Mouse (Mus musculus) hindbrain, embryonic 16.5 days (tissue): ENCODE results near the gene Ets2. TPM values are rescaled to one million over a fixed set of nuclear protein-coding genes. Genes with fewer than 3 reads are reported as not detected.
A peak's percentile ranks its signal among the peaks of the same experiment; 100 is the strongest.
"Not testable (repeated sequence)": the region's sequence is repeated elsewhere in the genome, so short reads cannot be mapped to it uniquely, and the experiment has no call there.

Experiments used
- ATAC-seq: fragments of 200-750 bp; cut with Nextera tagmentation; 2 replicates; pipeline ENCODE4 v1.8.0; 2017; ENCODE audit warnings: moderate TSS enrichment, moderate library complexity
- H3K27ac ChIP-seq: fragments of 300-500 bp; sonication (generic); 2 replicates; pipeline ENCODE4 v1.5.1; 2014; ENCODE audit warnings: low read depth, mild to moderate bottlenecking, control low read depth, low read length, moderate library complexity
- H3K27me3 ChIP-seq: fragments of 300-500 bp; sonication (generic); replicated peaks from 2 replicates; pipeline ENCODE4 v1.6.1; 2014; ENCODE audit warnings: low read length; ENCODE audit not compliant: control insufficient read depth, insufficient read depth
- H3K36me3 ChIP-seq: fragments of 300-500 bp; sonication (generic); 2 replicates; pipeline ENCODE4 v1.6.1; 2014; ENCODE audit warnings: mild to moderate bottlenecking, low read length, moderate library complexity, mixed read lengths; ENCODE audit not compliant: control insufficient read depth, insufficient read depth
- H3K4me1 ChIP-seq: fragments of 300-500 bp; sonication (generic); 2 replicates; pipeline ENCODE4 v1.6.1; 2014; ENCODE audit warnings: low read depth, low read length; ENCODE audit not compliant: control insufficient read depth, insufficient read depth
- H3K4me2 ChIP-seq: fragments of 300-500 bp; sonication (generic); 2 replicates; pipeline ENCODE4 v1.6.1; 2014; ENCODE audit warnings: mild to moderate bottlenecking, low read length, control low read depth, moderate library complexity
- H3K4me3 ChIP-seq: fragments of 300-500 bp; sonication (generic); 2 replicates; pipeline ENCODE4 v1.5.1; 2014; ENCODE audit warnings: mild to moderate bottlenecking, low read length, control low read depth, moderate library complexity
- H3K9ac ChIP-seq: fragments of 300-500 bp; sonication (generic); 2 replicates; pipeline ENCODE4 v1.6.1; 2014; ENCODE audit warnings: low read depth, mild to moderate bottlenecking, control low read depth, low read length, moderate library complexity
- H3K9me3 ChIP-seq: fragments of 300-500 bp; sonication (generic); 2 replicates; pipeline ENCODE4 v1.6.1; 2014; ENCODE audit warnings: mild to moderate bottlenecking, low read length, moderate library complexity; ENCODE audit not compliant: control insufficient read depth
- WGBS: fragments of 180-500 bp; shearing (Covaris S2); extraction: QIAGEN DNeasy Blood & Tissue Kit; methylation state at CpG from one replicate; pipeline ENCODE4 v1.1.7; 2014; 5-methylcytosine and 5-hydroxymethylcytosine counted together
- polyA plus RNA-seq: library from polyadenylated mRNA; unstranded; fragments of >200 nt; fragmentation: Nextera tagmentation; extraction: Ambion mirVana; gene quantifications from 2 replicates; pipeline ENCODE4 v1.2.1, GENCODE M21; 2015

Ets2 gene
- polyA plus RNA-seq, 1 experiment from 2014 or later: 23.1 TPM

DNA sequence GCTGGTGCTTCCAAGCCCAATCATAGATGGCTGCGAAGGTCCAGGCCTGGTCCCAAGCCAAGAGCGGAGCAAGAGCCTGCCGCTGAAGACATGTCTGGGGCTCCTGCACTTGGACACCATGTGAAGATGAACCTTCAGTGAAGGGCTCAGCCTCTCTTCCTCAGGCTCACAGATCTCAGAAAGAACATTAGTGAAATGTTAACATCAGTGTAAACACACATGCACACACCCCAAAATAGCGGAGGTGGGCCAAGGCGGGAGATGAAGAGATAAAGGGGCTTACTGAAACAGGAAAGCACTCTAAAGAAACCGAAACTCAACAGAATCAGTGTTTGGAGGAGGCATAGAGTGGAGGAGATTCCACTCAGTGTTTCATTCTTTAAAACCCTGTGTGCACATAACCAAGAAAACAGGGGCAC lies 48.3 kb downstream of the Ets2 start:
- ATAC-seq: no peak
- 92% methylated on average over 6 of the region's 6 CpGs for whole genome bisulfite sequencing
- Histone ChIP-seq H3K27me3 (no peaks in the 10 kb centered on the region), H3K9me3 (no peaks in the 10 kb centered on the region), H3K27ac (no peak overlapping the region), H3K4me1 (0 out of 2 replicates have a peak, but pooled peaks cover 2% of the 10 kb centered on the region), H3K4me2 (no peak overlapping the region), H3K36me3 (no peaks in the 10 kb centered on the region), H3K9ac (no peak overlapping the region), H3K4me3 (no peak overlapping the region)

DNA sequence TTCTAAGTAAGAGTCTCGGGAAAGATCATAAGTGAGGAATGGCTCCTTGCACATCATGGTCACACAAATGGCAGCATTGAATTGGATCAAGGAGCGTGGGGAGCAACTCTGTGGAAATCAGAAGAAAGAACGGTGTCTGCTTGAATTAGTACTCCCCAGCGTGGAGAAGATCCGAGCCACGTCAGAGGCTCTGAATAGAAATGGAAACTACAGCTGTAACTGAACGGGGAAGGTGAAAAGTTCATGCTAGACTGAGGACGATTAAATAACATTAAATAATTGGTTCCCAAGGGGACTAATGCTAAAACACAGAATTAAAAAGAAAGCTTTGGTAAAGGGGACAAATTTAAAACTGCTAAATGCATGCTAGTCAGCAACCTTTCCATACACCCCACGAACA lies 50.6 kb downstream of the Ets2 start:
- 64% methylated on average over 9 of the region's 9 CpGs for WGBS
- H3K4me2 ChIP-seq: no peak overlapping the region
- ATAC-seq: no peak
- H3K9me3 ChIP-seq: no peaks in the 10 kb centered on the region
- no peak overlapping the region for H3K27ac ChIP-seq
- H3K9ac ChIP-seq: no peak overlapping the region
- no peaks in the 10 kb centered on the region for H3K27me3 ChIP-seq
- H3K4me1 ChIP-seq: 0 out of 2 replicates have a peak, but pooled peaks cover 2% of the 10 kb centered on the region
- no peaks in the 10 kb centered on the region for H3K36me3 ChIP-seq
- H3K4me3 ChIP-seq: no peak overlapping the region

DNA sequence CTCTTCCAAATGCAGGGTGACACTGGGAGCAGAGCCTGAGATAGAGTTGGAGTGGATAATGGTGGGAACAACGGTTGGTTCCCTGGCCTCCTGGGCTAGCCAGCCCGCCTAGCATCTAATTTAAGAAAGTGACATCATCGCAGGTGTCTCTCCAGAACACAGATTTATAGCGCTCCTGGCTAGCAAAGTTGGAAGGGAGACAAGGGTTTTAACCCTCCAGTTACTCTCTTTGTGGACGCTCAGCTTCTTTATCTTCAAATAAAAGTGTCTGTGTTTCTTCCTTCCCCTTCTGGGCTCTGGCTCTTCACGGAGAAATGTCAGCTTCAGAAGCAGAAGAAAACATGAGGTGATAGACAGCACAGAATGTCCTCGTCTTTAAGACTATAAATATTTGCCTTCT lies 51.4 kb downstream of the Ets2 start:
- Histone ChIP-seq H3K9me3 (no peaks in the 10 kb centered on the region), H3K27me3 (no peaks in the 10 kb centered on the region), H3K4me2 (no peak overlapping the region), H3K4me3 (no peak overlapping the region), H3K27ac (no peak overlapping the region), H3K9ac (no peak overlapping the region), H3K4me1 (0 out of 2 replicates have a peak, but pooled peaks cover 2% of the 10 kb centered on the region), H3K36me3 (no peaks in the 10 kb centered on the region)
- WGBS: 79% methylated on average over 7 of the region's 7 CpGs
- ATAC-seq: no peak

DNA sequence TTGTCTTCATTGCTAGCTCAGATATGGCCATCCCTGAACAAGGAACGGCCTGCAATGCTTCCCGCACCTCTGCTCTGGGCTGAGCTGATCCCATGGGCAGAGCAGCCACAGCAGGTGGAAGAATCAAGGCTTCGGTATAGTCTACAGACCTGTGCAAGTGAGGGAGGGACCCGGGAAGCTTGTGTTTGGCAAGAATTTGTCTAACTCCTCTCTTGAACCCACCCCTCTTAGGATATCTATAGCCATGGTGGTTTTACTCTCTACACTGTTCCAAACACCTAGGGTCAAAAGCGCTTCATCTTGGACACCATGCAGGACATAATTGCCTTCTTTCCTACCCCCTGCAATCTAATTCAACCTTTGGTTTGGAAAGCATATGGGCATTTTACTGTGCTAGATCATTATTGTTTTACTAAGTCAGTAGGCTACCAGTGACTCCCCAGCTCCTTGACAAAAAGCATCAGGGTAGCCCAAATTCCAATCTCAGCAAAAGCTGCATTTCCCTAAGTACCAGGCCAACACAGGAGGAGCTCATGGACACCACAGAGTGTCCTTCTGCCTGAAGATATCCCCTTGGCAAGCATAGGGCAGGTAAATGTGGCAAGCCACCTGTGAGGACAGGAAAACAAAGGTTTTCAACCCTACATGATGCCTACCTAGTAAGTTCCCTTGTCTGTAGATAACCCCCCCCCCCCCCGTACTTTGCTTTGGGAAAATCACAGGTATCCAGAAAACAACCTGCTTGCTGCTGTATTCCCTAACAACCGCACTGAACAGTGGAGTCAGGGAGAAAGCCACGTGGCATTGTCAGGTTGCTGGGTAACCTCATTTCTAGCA lies 57.5 kb downstream of the Ets2 start:
- H3K4me1 ChIP-seq: no peaks in the 10 kb centered on the region
- 84% methylated on average over 8 of the region's 8 CpGs for WGBS
- no peak overlapping the region for H3K27ac ChIP-seq
- ATAC-seq: no peak
- H3K27me3 ChIP-seq: no peaks in the 10 kb centered on the region
- H3K9me3 ChIP-seq: no peaks in the 10 kb centered on the region
- no peaks in the 10 kb centered on the region for H3K36me3 ChIP-seq
- no peak overlapping the region for H3K4me3 ChIP-seq
- H3K4me2 ChIP-seq: no peak overlapping the region
- H3K9ac ChIP-seq: no peak overlapping the region

DNA sequence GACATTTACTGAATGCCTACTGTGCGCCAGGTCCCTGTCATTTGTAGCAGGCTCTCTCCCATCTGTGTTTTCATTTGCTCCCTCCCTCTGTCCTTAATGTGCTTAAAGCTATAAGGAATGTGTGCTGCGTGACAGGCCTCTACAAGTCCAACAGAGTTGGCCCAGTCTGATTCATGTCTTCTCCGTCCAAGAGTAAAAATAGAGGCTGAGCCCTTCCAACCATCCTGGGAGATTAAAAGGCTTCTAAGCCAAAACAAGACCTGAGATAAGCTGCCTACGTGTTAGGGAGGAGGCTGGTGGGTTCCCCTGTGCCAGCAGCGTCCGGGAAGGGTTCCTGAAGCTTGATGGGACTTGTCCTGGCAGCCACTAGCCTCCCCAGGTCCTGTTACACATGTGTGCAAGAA lies 58.1 kb downstream of the Ets2 start:
- no peaks in the 10 kb centered on the region for H3K4me1 ChIP-seq
- no peak overlapping the region for H3K27ac ChIP-seq
- 74% methylated on average over 6 of the region's 6 CpGs for WGBS
- H3K27me3 ChIP-seq: no peaks in the 10 kb centered on the region
- H3K4me2 ChIP-seq: no peak overlapping the region
- no peak for ATAC-seq
- no peak overlapping the region for H3K9ac ChIP-seq
- H3K36me3 ChIP-seq: no peaks in the 10 kb centered on the region
- no peaks in the 10 kb centered on the region for H3K9me3 ChIP-seq
- no peak overlapping the region for H3K4me3 ChIP-seq

DNA sequence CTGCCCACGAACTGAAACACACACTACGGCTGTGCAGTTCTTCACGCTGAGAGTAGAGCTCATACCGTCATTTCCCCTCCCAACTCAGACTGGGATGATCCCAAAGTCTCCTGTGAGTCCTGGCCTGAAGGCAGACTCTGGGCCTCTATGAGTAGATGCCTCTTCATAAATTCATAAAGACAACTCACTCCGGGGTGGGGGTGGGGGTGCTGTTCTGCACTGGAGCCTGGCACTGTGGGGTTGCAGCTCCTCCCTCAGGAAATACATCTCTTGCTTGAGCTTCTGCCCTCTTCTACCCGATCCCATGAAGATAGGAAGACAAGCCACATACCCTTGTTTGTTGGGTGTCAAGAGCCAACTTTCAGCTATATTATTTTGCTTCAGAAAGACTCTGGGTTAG lies 59.9 kb downstream of the Ets2 start:
- Histone ChIP-seq H3K4me3 (no peak overlapping the region), H3K9me3 (no peaks in the 10 kb centered on the region), H3K27me3 (no peaks in the 10 kb centered on the region), H3K4me2 (no peak overlapping the region), H3K36me3 (no peaks in the 10 kb centered on the region), H3K9ac (no peak overlapping the region), H3K27ac (no peak overlapping the region), H3K4me1 (no peaks in the 10 kb centered on the region)
- ATAC-seq: no peak
- 87% methylated on average over 6 of the region's 6 CpGs for WGBS

DNA sequence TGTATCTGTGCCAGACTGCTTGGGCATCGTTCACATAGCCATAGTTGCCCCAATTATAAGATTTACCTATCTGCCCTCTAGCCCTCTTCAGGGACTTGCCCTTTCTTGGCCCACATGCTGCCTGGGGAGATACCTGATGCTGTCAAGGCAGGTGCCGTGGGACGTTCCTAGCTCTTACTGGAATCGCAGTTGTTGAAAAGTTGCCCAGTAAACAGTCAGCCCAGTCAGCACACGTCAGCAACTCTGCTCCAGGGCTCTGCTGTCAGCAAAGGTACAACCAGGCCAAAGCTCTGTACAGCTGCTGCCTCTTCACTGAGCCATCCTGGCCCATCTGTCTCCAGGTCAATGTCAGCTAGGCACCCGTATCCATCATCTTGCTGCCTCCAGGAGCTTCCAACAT lies 61.3 kb downstream of the Ets2 start:
- 78% methylated on average over 6 of the region's 6 CpGs for whole genome bisulfite sequencing
- H3K9me3 ChIP-seq: no peaks in the 10 kb centered on the region
- no peak for ATAC-seq

DNA sequence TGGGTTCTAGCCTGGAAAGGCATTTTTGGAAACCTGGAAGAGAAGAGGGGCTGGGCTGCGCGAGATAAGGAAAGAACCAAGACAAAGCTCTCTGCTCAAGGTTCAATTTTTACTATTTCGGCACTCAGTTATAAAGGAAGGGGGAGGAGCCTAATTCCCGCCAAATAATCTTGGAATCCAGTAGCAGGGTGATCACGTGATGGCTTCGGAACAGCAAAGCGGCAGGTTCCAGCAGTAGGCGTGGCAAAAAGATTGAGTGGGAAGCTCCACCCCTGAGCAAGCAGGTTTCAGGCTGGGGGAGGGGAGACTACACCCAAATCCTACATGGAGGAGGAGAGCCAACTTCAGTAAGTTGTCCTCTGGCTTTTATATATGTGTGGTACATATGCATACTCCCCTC lies 62.2 kb downstream of the Ets2 start:
- H3K4me1 ChIP-seq, H3K27ac ChIP-seq, H3K27me3 ChIP-seq, H3K4me2 ChIP-seq, H3K9ac ChIP-seq, H3K36me3 ChIP-seq, H3K4me3 ChIP-seq, H3K9me3 ChIP-seq, ATAC-seq: not testable (repeated sequence)
- 71% methylated on average over 8 of the region's 8 CpGs for WGBS

More for the DNA sequence above, 61.3 kb downstream of the Ets2 start:
- Histone ChIP-seq H3K9ac (no peak overlapping the region), H3K4me3 (no peak overlapping the region), H3K4me2 (no peak overlapping the region), H3K4me1 (no peaks in the 10 kb centered on the region), H3K27ac (no peak overlapping the region), H3K36me3 (no peaks in the 10 kb centered on the region), H3K27me3 (no peaks in the 10 kb centered on the region)

DNA sequence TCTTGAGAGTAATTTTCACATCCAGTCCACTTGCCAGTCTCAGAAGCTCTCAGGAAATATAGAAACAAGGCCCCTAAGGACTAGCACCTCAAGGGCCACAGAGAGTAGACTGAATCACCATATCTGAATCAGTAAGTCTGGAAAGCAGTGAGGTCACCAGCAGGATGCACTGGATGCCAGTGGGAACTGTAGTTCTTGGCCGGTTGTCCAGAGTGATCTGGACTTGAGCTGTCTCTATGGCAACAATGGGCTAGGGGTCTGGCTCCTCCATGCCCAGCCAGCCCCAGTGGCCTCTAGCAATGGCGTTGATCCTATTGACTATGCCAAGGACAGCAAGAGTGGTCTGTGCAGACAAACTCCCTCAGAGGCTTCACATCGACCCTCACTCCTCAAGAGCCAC lies 64.3 kb downstream of the Ets2 start:
- Histone ChIP-seq H3K4me3 (no peak overlapping the region), H3K4me2 (no peak overlapping the region), H3K4me1 (no peaks in the 10 kb centered on the region), H3K36me3 (no peaks in the 10 kb centered on the region), H3K27me3 (no peaks in the 10 kb centered on the region), H3K27ac (no peak overlapping the region), H3K9ac (no peak overlapping the region), H3K9me3 (no peaks in the 10 kb centered on the region)
- WGBS: 61% methylated on average over 3 of the region's 3 CpGs
- ATAC-seq: peak; percentile 62; the same call in 1 of the 2 replicates
